Mouse (Mus musculus): ENCODE measurements around the gene Fam107b. TPM values are rescaled to one million over a fixed set of nuclear protein-coding genes. Genes with fewer than 3 reads are reported as not detected.

Fam107b gene
- total RNA-seq, 4 experiments from 2014 or later, result 7.1 to 9.5 (median 8.3) TPM

DNA sequence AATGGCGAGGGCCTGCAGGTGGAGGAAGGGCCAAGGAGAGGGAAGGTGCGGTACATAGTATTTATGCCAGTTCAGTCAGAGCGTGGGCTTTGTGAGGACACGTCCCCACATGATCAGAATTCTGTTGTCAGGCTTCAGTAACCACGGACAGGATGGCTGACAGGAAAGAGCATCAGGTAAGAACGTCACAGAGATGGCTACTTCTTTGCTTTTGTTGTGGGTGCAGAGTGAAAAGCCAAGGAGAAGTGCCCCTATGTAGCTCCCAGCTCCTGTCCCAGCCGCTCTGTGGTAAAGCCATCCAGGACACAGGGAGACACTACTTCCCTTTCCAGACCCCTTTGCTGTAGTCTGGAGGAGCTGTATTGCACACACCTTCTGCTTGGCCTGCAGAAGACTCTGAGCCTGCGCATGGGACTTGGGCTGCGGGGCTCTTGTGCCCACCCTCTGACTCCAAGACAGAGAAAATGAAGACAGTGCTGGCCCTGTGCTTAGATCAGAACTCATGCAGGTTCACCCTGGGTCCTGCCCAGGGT lies 199.6 kb downstream of the Fam107b start:
- no peak for DNase-seq (ENCODE audit: low spot score in 2 of 2)

DNA sequence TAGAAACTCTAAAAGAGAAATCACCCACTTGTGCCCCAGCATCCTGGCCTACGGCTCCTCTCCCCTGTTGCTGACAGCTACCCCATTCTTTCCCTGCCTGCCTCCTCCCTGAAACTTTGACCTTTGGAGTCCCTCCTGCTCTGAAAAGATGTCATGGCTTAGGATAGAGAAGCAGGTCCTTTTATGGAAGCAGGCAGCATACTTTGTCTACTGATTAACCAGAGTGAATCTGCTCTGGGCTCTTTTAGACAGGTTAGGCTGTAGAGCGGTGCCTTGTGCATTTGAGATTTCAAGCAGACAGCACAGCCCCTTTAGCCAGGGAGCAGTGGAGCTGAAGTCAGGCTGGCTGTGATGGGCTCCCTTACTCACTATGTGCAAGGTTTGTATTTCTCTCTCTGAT lies 200.1 kb downstream of the Fam107b start:
- no peak for DNase-seq (ENCODE audit: low spot score in 2 of 2)

DNA sequence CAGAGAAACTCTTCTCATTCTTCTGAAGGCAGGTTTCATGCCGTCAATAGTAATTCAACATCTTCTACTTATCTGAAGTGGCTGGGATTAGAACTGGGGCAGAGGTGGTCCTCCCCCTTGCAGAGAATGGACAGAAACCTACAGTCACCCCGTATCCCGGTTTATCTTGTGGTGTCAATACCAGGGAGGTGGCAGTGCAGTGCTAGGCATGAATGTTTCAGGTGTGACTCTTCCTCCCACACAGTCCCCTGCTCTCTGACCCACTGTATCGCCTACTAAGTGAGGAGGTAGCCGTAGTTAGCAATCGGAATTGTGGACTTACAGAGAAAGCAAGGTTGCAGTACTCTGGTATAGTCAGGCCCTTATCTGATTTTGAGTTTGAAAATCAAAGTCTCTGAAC lies 201.2 kb downstream of the Fam107b start:
- no peak for DNase-seq (ENCODE audit: low spot score in 2 of 2)

GRCm38 (mm10) chr2:3773089-3773488 lies 202.8 kb downstream of the Fam107b start:
- DNase-seq (ENCODE audit: low spot score in 2 of 2), result no peak

GRCm38 (mm10) chr2:3775569-3775968 lies 205.3 kb downstream of the Fam107b start:
- DNase-seq (ENCODE audit: low spot score in 2 of 2), result no peak

DNA sequence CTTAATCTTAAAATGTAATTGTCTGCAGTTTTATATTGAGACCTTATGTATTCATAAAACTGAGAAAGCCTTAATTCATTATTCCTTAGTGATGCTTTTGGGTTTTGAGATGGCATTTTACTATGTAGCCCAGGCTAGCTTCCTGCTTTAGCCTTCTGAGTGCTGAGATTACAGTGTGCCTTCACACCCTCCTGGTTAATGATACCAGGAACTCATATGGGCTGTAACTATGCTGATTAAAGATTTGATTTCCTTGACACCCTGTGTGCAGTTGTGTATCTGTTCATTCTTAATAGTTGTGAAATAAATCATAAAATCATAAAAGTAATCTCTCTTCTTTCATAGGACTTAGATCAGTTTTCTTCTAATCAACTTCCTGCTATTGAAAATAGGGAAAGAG lies 205.8 kb downstream of the Fam107b start:
- no peak for DNase-seq (ENCODE audit: low spot score in 2 of 2)

DNA sequence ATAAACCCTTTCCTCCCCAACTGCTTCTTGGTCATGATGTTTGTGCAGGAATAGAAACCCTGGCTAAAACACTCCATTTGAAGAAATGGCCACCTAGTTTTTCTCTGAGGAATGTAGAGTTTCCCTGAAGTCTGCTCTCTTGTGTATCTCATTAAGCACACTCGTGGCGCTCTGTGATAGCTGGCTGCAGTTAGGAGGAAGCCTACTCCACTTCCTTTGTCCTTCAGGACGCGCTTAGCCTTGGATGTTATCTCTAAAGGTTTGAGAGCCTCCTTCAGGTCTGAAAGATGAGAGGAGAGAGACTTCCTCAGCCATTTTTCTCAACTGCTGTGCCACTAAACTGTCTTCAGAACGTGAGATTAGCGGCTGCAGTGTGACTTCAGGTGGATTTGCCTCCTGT lies 207.4 kb downstream of the Fam107b start:
- no peak for DNase-seq (ENCODE audit: low spot score in 2 of 2)

GRCm38 (mm10) chr2:3785546-3785945 lies 215.3 kb downstream of the Fam107b start:
- DNase-seq (ENCODE audit: low spot score in 2 of 2), result no peak

- no peak for DNase-seq (ENCODE audit: low spot score in 2 of 2)
Observed at GRCm38 (mm10) chr2:3787752-3788423, 217.6 kb downstream of the Fam107b start.

- DNase-seq (ENCODE audit: low spot score in 2 of 2), result no peak
Observed at GRCm38 (mm10) chr2:3788424-3788786, 218.1 kb downstream of the Fam107b start.

GRCm38 (mm10) chr2:3796543-3796942 lies 226.3 kb downstream of the Fam107b start:
- no peak for DNase-seq (ENCODE audit: low spot score in 2 of 2)

GRCm38 (mm10) chr2:3799767-3800554 lies 229.7 kb downstream of the Fam107b start:
- no peak for DNase-seq (ENCODE audit: low spot score in 2 of 2)

- no peak for DNase-seq (ENCODE audit: low spot score in 2 of 2)
Observed at GRCm38 (mm10) chr2:3800555-3800878, 230.2 kb downstream of the Fam107b start.

DNA sequence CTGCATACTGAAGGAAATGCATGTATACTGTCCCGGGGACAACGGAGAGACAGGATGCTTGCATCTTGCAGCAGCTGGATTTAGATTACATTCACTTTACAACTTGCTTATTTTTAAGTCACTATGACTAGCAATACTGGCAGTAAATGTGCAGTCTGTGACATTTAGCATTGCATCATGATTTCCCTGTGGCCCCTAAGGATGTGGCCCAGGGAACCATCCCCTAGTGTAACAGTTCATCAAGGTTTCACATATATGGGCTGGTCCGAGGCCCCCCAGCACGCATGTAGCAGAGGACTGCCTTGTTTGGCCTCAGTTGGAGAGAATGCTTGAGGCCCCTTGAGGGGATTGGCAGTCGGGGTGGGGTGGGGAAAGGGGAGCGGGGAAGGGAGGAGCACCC lies 235.5 kb downstream of the Fam107b start:
- no peak for DNase-seq (ENCODE audit: low spot score in 2 of 2)

DNA sequence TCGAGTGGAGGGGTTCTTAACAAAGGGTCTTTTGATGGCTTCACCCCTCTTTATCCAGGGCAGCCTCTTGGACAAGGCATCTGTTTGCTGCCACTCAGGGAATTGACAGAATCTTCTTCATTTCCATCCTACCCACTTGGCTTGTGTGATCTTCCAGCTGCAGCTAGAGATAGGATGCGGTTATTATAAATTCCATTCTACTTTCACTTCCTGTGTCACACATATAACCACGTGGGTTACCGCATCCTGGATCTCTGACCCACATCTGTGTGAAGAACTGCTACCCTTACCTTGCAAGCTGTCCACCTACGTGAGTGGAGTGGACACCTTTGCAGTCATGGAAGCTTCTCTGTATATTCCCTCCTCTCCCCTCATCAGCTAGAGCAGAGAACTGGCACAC lies 240.0 kb downstream of the Fam107b start:
- DNase-seq (ENCODE audit: low spot score in 2 of 2), result no peak

- peak; percentile 21 to 81 for DNase-seq (ENCODE audit: low spot score in 2 of 2)
Observed at GRCm38 (mm10) chr2:3816142-3816609, 245.9 kb downstream of the Fam107b start.

DNA sequence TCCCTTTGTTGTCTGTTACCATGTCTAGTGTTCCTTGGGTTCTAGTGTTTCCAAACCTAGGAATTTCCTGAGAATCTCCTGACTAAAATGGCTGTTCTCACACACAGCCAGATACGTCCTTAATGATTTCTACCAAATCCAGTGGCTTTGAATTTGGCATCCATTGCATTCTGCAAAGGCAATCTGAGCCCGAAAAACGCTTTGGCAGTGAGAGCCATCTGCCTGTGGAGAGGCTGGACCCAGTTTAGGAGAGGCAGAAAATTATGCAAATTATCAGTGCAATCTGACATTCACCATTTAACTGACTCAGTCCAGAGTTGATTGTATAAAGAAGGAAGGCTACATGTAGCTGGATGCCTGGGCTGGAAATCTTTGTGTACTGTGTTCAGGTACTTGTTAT lies 247.3 kb downstream of the Fam107b start:
- DNase-seq (ENCODE audit: low spot score in 2 of 2), result no peak

DNA sequence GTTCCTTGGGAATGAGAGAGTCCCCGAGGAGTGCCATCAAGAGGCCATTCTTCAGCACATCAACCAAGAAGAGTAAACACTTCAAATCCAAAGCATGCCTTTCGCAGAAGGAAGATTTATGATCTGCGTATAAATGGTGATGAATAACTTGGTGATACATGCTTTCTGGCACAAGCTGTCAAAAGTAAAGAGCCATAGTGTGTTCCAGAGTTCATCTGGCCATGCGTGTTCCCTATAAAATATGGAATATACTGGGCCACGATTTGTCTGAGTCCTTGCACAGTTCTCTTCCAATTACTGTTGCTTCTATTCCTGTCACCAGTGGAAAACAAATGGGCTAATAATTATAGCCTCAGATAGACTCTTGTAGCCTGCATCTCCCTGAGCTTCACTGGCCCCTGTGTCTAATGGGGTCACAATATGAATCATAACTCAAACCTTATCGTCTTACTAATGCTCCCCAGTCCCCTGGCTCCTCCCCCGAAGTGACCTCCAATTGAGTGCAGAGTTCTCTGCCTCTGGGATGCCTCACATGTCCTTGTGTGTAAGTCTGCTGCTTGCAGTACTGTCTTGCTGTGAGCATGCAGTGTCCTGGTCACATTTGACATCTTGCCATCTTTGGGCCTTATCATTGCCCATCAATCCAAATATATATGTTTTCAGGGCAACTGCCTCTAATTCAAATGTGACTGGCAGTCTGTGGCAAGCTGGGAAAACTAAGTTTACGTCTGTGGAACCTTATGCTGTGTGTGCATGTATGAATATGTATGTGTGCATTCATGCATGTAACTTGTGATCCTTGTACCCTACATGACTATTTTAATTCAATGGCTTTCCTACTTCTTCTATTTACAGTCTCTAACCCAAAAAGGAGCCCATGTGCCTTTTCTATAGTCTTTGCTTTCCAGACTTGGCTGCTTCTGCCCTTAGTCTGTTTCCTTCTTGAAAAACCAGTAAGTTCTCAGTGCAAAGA lies 252.5 kb downstream of the Fam107b start:
- no peak for DNase-seq (ENCODE audit: low spot score in 2 of 2)

Measured in left cerebral cortex, adult 8-10 months (tissue).